Mouse (Mus musculus): ENCODE data around the gene Igfbp5. TPM values are rescaled to one million over a fixed set of nuclear protein-coding genes. Genes with fewer than 3 reads are reported as not detected.

The Igfbp5 gene
- total RNA-seq, 2 experiments from 2014 or later = 69.7 to 72.5 TPM

- no peak for DNase-seq (ENCODE audit: extremely low spot score in 1 of 2, low spot score in 1 of 2)
Observed at GRCm38 (mm10) chr1:72815184-72815583, 59.5 kb downstream of the Igfbp5 start.

- no peak for DNase-seq (ENCODE audit: extremely low spot score in 1 of 2, low spot score in 1 of 2)
Observed at GRCm38 (mm10) chr1:72813639-72814403, 60.9 kb downstream of the Igfbp5 start.

- DNase-seq (ENCODE audit: extremely low spot score in 1 of 2, low spot score in 1 of 2) = no peak
Observed at GRCm38 (mm10) chr1:72813089-72813638, 61.5 kb downstream of the Igfbp5 start.

GRCm38 (mm10) chr1:72811061-72811460, 63.6 kb downstream of the Igfbp5 start:
- no peak for DNase-seq (ENCODE audit: extremely low spot score in 1 of 2, low spot score in 1 of 2)

- DNase-seq (ENCODE audit: extremely low spot score in 1 of 2, low spot score in 1 of 2) = no peak
Observed at GRCm38 (mm10) chr1:72809951-72810675, 64.6 kb downstream of the Igfbp5 start.

GRCm38 (mm10) chr1:72809304-72809703, 65.4 kb downstream of the Igfbp5 start:
- DNase-seq (ENCODE audit: extremely low spot score in 1 of 2, low spot score in 1 of 2) = no peak

Other genes with a start within 250 kb of the Igfbp5 start
- not detected for gene Ankar, start 174.3 kb downstream of the Igfbp5 start, total RNA-seq (2021)
- gene Rpl37a, start 163.6 kb downstream of the Igfbp5 start, total RNA-seq (2021) = 100 to 1,000 TPM; 504 to 611 TPM
- gene Igfbp2, start 50.4 kb downstream of the Igfbp5 start, total RNA-seq (2021) = 10 to 100 TPM; 44.4 to 50.5 TPM
- not detected for gene Tnp1, start 141.0 kb upstream of the Igfbp5 start, total RNA-seq (2021)